Mouse (Mus musculus) left cerebral cortex, postnatal 36 days (tissue): ENCODE measurements around the gene Gpr107. TPM values are rescaled to one million over a fixed set of nuclear protein-coding genes. Genes with fewer than 3 reads are reported as not detected.

Source experiments
- DNase-seq, 2 experiments: peaks; one replicate each; pipeline ENCODE4 v3.0.0; 2021 to 2022; ENCODE audit warnings: low spot score in 2 of 2, mixed read lengths in 1 of 2
- intact Hi-C: fragments of 180-260 bp; cut with DNase I; formaldehyde crosslinking; loops from one replicate; pipeline ENCODE4 v1.15.1; 2025
- total RNA-seq, 2 experiments: library from RNA; stranded (reverse); gene quantifications; 2 replicates each; pipeline ENCODE4 v1.2.3; 2021

Gene Gpr107
- total RNA-seq, 2 experiments from 2014 or later, result 43.4 to 54.4 TPM

DNA sequence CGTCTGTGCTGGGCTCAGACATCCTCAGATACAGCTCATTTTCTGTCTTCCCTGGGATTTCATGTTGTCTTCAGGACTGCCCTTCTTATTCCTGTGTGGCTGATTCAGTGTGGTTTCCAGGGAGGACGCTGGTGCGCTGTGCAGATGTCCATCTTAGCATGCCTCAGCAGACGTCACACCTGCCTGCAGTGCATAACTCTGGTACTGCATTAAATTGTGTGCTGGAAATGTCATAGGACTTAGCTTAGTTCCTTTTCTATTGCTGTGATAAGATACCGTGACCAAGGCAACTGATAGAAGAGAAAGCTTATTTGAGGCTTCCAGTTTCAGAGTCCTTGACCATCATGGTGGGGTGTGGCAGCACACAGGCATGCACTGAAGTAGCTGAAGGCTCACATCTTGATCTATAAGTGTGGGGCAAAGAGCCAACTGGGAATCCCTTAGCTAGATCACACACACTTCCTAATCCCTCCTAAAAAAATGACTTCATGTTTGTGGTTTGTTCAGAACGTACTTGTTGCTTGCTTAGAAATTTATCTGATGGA, 30.7 kb downstream of the Gpr107 start:
- no peak for DNase-seq
- intact Hi-C loops, result no loop called here

DNA sequence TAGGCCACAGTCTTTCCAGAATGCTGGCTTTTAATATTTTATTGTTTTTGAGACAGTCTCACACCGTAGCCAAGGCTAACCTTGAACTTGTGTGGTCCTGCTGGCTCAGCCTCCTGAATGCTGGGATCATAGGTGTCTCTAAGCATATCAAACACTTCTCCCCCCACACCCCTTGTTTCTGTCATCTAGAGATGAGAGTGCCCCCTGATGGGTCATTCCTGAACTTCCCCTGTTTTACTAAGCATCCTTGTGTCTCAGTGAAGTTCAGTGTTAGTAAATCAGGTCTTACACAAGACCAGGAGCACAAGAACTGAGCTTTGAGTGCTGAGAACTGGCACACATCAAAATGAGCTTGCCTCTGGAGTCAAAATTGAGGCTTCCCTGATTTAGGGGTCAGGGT, 31.7 kb downstream of the Gpr107 start:
- DNase-seq, result no peak

DNA sequence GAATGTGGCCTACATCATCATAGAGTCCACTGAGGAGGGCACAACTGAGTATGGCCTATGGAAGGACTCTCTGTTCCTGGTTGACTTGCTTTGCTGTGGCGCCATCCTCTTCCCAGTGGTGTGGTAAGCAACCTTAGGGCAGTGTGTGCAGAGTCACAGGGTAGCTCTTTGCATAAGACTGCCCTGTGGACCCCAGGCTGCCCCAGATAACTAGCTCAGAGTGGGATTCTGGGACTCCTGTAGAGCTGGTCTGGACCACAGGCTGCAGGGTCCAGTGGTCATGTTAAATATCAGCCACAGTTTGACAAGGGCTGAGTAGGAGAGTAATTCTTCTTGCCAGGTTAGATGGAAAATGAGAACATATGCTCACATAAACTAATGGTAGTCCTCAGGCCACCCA, 36.6 kb downstream of the Gpr107 start:
- intact Hi-C loops, result no loop called here

More for the DNA sequence above, 31.7 kb downstream of the Gpr107 start:
- intact Hi-C loops, result no loop called here

DNA sequence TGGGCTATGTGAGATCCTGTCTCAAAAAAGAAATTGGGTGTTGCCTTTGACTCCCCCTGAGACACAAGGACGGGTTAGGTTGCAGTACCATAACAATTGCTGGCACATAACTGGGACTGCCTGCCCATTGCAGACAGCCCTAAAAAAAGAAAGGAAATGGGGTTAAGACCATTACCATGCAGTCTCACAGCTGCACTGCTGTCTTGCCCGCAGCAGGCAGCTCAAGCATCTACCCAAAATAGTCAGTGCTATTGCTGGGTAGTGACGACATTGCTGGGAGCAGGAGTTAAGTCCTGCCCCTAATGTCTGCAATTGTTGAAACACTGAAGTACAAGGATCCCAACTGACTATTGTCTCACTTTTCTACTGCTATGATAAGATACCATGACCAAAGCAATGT, 37.5 kb downstream of the Gpr107 start:
- intact Hi-C loops, result loop anchor here (5.0 kb wide), 1 partner anchor 193 kb away; no protein-coding TSS in a partner anchor
- no peak for DNase-seq

More for the DNA sequence above, 36.6 kb downstream of the Gpr107 start:
- DNase-seq, result no peak

DNA sequence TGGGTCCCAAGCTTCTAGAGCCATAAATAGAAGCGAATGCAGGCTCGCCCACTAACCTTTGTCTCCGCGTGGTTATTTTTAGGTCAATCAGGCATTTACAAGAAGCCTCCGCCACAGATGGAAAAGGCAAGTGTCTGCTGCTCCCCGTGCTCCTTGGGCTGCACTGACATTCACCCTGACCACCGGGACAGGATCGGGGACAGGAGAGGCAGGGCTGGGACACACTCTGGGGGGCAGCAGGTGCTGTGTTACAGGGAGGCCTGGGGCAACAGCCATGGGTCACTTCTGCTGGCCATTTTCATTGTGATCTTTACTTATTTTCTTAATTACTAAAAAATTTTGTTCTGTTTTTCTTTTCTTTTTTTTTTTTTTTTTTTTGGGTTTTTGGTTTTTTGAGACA, 39.6 kb downstream of the Gpr107 start:
- intact Hi-C loops, result loop anchor here (5.0 kb wide), 1 partner anchor 191 kb away; no protein-coding TSS in a partner anchor
- no peak for DNase-seq

DNA sequence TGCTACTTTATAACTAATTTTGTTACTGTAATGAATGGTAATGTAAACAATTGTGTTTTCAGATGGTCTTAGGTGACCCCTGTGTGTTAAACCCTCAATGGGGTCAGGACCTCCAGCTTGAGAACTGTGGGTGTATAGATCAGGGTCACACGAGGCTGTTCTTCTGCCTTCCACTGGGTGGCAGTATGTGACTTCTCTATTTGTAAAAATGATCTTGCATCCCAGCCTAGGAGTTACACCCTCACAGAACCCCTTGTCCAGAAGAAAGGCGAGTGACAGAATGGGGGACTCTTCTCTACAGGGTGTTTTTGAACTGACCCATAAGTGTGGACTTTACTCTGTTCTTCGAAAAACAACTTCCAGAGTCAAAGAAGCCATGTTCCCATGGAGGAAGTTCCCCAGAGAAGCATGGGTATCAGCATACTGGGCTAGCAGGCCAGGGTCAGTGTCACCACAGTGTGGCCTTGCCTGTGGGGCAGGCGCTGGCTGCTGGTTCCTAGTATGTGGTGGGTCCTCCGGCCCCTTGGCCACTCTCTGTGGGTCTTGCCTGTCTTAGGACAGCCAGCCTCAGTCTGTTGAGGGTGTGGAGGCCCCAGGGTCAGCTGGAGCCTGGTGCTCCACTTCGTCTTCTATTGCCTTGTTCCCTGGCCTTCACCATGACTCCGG, 42.4 kb downstream of the Gpr107 start:
- peak in 1 of 2 experiments; percentile 23 for DNase-seq
- intact Hi-C loops, result loop anchor here (2.0 to 5.0 kb wide), 2 partner anchors 100 to 188 kb away; no protein-coding TSS in a partner anchor

DNA sequence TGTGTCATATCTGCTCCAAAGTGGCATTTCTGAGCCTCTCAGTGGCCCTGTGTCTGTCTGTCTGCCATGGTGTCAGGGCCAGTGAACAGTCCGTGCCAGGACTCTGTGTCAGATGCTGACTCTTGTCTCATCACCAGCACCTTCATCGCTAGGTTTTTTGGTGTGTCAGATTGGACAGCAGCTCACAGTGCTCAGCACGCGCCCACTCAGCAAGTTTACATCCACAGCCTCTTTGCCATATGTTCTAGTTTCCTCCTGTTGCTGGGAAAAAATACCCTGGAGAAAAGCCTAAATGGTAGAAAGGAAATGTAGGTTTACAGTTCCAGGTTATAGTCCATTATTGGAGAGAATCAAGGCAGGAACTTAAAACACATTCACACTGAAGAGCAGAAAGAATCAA, 46.5 kb downstream of the Gpr107 start:
- intact Hi-C loops, result no loop called here

DNA sequence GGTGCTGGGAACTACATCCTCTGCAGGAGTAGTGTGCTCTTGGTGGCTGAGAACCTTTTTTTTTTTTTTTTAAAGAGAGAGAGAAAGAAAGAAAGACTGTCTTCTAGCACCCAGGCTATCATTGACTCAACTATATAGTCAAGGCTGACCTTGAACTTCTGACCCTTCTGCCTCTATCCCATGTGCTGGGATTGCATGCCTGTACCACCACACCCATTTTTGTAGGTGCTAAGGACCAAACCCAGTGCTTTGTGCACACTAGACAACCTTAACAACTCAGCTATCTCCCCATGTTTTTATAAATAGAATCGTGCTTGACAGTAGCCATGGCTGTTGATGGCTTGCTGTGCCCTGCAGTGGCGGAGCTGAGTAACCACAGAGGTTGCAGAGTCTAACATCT, 47.9 kb downstream of the Gpr107 start:
- intact Hi-C loops, result no loop called here
- no peak for DNase-seq

More for the DNA sequence above, 46.5 kb downstream of the Gpr107 start:
- DNase-seq, result peak; percentile 36 to 41

DNA sequence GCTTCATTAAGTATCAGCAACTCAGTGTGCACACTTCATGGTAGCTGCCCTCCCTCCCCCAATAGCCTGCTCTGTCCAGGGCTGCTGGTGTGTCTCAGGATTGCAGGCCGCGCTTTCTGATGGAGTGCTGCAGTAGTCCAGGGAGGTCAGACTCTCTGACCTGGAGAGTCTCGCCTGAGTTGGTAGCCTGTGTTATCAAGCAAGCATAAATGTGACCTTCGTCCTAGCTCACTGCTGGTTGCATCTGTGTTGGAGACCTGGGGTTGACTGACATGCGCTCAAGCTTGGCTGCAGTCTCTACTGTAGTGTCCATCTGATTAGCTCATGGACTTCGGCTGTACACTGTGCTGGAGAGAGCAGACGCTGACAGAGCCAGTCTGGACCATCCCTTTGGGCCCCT, 49.7 kb downstream of the Gpr107 start:
- intact Hi-C loops, result no loop called here
- no peak for DNase-seq

DNA sequence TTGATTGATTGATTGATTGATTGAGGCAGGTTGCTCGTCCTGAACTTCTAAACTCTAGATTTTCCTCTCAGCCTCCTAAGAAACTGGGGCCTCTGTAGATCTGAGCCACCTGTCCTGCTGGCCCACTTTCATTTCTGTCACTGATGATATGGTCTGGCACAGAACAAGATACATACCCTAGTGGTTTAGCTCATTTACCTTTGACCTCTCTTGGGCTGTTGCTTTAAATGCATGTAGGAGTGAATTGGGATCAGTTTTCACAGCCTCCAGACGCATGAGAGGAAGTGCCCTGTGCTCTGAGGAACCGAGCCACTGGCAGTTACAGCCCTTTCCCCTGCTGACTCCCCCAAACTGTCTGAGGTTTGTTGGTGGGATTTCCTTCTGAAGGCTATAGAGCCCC, 50.2 kb downstream of the Gpr107 start:
- no peak for DNase-seq
- intact Hi-C loops, result no loop called here

DNA sequence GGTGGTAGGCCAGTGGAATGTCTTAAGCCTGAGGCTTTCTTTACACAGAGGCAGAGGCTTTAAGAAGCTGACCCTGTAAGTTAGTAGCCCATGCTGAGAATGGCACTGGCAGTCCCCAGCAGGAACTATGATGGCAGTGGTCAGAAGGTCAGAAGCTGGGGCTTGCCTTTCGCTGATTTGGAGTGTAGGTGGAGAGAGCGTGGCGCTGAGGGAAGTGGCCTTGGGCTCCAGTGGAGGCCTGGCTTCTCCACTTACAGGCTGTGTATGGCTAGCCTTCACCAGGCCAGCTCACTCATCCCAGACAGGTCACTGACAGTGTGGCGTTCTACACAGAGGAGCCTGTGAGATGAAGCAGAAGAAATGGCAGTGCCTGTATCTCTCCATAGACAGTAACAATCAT, 50.8 kb downstream of the Gpr107 start:
- DNase-seq, result no peak
- intact Hi-C loops, result no loop called here

DNA sequence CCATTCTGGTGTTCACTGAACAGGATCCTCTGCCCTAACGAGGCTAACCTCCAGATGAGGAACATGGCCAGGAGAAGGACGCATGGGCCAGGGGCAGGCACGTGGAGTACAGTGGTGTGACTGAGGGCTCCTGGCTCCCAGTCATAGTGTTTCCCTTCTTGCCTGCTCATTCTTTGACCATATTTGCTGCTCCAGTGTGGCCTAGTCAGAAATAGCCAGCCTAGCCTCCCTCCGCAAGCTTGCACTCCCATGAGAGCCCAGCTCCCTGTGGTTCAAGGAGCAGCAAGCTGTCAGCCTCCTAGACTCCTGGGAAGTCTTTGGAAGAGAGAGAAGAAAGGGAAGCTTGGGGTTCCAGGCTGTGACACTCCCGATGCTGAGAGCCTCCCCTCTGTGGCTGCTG, 52.6 kb downstream of the Gpr107 start:
- no peak for DNase-seq
- intact Hi-C loops, result no loop called here

DNA sequence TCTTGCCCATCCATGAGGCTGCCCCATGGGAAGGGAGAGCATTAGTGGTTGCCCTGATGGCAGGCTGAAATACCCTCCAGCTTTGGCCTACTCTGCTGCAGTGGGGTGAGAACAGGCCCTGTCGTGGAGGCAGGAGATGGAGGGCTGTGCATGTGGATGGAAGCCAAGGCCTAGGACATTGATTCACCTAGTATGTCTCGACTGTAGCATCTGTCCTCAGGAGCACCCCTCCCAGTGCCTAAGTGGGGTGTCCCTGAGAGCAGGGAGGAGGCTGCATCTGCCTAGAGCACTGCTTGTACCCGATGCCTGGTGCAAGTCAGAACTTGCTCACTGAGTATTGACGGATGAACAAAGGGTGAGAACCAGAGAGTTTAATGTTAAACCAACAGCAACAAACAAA, 54.1 kb downstream of the Gpr107 start:
- no peak for DNase-seq
- intact Hi-C loops, result no loop called here

DNA sequence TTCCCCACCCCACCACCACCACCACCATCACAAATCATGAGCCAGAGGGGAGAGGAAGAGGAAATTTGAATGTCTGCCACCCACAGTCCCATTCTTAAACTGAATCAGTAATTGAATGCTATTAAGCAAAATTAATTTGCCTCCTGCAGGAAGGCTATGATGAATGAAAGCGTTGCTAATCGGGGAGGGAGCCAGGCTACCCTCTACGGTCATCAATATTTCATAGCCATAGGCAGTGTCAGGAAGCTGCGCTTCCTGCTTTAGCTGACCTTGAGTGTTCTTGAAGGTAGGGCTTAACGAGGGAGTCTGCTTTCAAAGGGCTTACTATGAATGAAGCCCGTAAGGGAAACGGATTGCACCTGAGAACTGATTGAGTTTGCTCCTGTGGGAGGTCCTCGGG, 54.8 kb downstream of the Gpr107 start:
- intact Hi-C loops, result no loop called here
- DNase-seq, result no peak

DNA sequence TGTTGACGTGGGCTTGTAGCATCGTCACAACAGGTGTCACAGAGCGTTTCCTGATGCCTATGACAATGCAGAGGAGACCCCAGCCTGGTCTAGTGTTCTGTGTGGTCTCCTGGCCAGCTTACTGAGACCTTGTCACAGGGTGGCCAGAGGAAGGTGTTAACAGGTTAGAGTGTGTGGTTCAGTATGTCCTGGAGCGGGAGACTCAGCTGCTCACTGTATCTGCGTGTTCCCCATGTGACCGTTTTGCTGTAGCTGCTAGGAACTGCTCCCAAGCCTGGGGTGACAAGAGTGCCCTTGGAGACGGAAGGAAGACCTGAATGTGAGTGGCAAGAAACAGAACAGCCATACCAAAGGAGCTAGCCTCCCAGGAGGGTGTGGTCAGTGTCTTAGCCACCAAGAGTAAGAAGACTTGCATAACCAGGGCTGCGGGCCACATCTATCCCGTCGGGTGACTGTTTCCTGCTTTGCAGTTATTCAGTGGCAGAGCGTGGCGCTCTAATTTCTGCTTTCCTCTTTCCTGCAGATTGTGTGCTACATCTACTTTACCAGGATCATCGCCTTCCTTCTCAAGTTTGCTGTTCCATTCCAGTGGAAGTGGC, 56.5 kb downstream of the Gpr107 start:
- no peak for DNase-seq

DNA sequence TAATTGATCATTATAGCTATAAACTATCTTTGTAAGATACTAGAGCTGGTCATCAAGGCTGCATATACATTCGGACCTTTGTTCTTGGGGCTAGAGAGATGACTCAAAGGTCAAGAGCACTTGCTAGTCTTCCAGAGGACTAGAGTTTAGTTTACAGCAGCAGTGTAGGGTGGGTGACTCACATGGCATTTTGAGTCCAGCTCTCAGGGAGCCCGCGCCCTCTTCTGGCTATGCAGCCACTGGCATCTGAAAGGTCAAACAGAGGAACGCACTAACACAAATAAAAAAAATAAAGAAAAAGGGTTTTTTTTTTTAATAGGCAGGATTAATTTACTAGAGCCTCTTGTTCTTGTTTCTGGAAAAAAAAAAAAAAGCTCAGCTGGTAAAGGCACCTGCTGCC, 57.4 kb downstream of the Gpr107 start:
- intact Hi-C loops, result no loop called here
- no peak for DNase-seq

More for the DNA sequence above, 56.5 kb downstream of the Gpr107 start:
- intact Hi-C loops, result no loop called here

DNA sequence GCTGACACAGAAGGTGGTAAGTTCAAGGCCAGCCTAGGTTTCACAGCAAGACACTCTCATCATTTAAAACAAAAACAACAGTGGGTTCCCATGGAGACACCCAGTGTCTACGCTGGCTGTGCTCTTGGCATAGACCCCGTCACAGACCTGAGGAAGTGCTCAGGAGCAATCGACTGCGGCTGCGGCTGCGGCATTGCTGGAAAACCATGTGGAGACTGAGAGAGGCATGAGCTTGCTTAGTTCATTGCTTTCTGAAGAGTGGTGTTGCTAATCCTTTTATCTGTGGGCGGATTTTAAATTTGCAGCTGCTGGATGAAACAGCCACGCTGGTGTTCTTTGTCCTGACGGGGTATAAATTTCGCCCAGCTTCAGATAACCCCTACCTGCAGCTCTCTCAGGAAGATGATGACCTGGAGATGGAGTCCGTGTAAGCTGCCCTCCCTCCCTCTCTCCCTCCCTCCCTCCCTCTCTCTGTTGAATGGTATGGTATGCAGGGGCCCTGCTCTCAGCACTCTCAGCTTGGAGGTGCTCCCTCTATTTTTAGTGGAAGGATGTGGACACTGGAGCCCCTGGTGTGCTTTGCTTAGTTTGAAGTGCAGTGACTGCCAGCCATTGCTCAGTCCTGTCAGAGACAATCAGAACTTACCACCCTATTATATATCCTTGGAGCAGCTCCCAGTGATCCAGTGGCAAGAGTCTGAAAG, 58.2 kb downstream of the Gpr107 start:
- intact Hi-C loops, result no loop called here
- no peak for DNase-seq

DNA sequence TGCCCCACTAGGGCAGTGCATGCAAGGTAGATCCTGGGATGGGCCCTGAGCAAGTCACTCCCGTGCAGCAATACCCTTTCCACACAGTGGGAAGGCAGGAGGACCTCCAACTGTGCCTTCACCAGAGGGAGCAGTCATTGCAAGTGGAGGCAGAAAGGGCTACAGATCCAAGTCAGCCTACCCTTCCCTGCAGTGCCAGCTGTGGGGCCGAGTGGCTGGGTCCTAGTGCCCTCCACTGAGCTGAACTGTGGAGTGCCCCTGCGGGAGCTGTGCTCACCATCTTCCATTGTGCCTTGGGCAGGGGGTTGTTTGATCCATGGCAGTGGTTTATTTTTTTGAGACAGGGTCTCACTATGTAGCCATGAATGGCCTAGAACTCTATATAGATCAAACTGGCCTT, 59.1 kb downstream of the Gpr107 start:
- no peak for DNase-seq
- intact Hi-C loops, result no loop called here

DNA sequence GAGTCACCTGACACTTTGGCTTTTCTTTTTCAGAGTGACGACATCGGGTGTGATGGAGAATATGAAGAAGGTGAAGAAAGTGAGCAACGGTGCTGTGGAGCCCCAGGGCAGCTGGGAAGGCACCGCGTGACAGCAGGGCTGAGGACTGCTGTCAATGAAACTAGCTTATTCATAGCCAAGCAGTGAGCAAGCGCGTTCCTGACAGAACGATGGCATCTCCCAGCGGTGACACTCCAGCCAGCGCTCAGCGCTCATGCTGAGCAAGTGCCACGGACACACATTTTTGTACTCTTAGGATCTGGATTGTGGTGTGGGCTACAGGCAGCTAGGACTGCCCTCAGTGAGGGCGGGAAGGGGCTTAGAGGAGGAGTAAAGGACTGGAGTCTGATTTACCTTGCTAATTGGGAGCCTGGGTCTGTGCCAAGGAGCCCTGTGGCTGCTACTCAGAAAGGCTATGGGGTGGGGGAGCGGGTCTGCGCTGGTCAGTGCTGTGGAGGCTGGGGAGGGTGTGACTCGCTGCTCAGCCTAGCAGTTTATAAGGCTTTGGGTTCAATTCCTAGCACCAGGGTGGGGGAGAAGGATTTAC, 62.2 kb downstream of the Gpr107 start:
- DNase-seq, result no peak
- intact Hi-C loops, result no loop called here

DNA sequence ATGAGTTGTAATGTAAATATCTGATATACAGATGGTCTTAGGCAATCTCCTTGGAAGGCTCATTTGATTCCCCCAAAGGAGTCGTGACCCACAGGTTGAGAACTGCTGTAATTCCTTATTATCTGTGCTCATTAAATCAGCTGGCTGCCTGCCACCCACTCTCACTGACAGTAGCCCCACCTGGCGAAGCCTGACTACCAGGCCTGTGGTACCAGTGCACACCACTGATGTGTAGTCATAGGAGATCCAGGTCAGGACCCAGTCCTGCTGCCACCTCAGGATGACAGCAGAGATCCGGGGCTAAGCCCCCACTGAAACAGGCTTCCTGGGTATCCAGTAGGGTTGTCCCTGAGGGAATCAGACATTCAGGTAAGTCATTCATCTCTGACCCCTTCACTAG, 66.5 kb downstream of the Gpr107 start:
- no peak for DNase-seq
- intact Hi-C loops, result no loop called here
